Mouse (Mus musculus): ENCODE results near the gene Ppp4r1. TPM values are rescaled to one million over a fixed set of nuclear protein-coding genes. Genes with fewer than 3 reads are reported as not detected.

Ppp4r1 gene
- polyA plus RNA-seq, 1 experiment from 2014 or later = 65.1 TPM

GRCm38 (mm10) chr17:65774439-65774838 is 7.9 kb upstream of the Ppp4r1 start:
- ATAC-seq (replicated peaks; ENCODE audit: insufficient number of reproducible peaks, low FRiP score, low TSS enrichment, low read depth) (no peak), DNase-seq (ENCODE audit: low spot score) (no peak)
- Histone ChIP-seq H3K9ac (replicated peaks; ENCODE audit: low read length) (no peak overlapping the region), H3K36me3 (replicated peaks; ENCODE audit: control insufficient read depth, insufficient read depth, low read depth, low read length) (no peaks in the 10 kb centered on the region), H3K9me3 (replicated peaks; ENCODE audit: control insufficient read depth, low read length) (no peaks in the 10 kb centered on the region), H3K4me2 (ENCODE audit: low read depth, low read length) (no peak overlapping the region), H3K27me3 (ENCODE audit: control insufficient read depth, insufficient read depth, low read length) (no peaks in the 10 kb centered on the region), H3K4me1 (ENCODE audit: control insufficient read depth, insufficient read depth, low read length) (peaks cover 4% of the 10 kb centered on the region; the same call in 1 of the 2 replicates), H3K27ac (replicated peaks; ENCODE audit: low read depth, low read length) (no peak overlapping the region), H3K4me3 (ENCODE audit: low read depth, low read length) (no peak overlapping the region)
- WGBS = 56% methylated on average over 7 of the region's 7 CpGs

GRCm38 (mm10) chr17:65776228-65776627 is 6.1 kb upstream of the Ppp4r1 start:
- Histone ChIP-seq H3K27ac (replicated peaks; ENCODE audit: low read depth, low read length) (no peak overlapping the region), H3K9me3 (replicated peaks; ENCODE audit: control insufficient read depth, low read length) (no peaks in the 10 kb centered on the region), H3K4me3 (ENCODE audit: low read depth, low read length) (no peak overlapping the region), H3K27me3 (ENCODE audit: control insufficient read depth, insufficient read depth, low read length) (no peaks in the 10 kb centered on the region), H3K4me1 (ENCODE audit: control insufficient read depth, insufficient read depth, low read length) (peaks cover 2% of the 10 kb centered on the region; the same call in 1 of the 2 replicates), H3K36me3 (replicated peaks; ENCODE audit: control insufficient read depth, insufficient read depth, low read depth, low read length) (no peaks in the 10 kb centered on the region), H3K4me2 (ENCODE audit: low read depth, low read length) (no peak overlapping the region), H3K9ac (replicated peaks; ENCODE audit: low read length) (no peak overlapping the region)
- no peak for ATAC-seq (replicated peaks; ENCODE audit: insufficient number of reproducible peaks, low FRiP score, low TSS enrichment, low read depth)
- DNase-seq (ENCODE audit: low spot score) = no peak
- WGBS = 87% methylated on average over 1 of the region's 1 CpGs

GRCm38 (mm10) chr17:65777461-65777860 is 4.9 kb upstream of the Ppp4r1 start:
- H3K9me3 ChIP-seq (replicated peaks; ENCODE audit: control insufficient read depth, low read length) = no peaks in the 10 kb centered on the region
- H3K27me3 ChIP-seq (ENCODE audit: control insufficient read depth, insufficient read depth, low read length) = no peaks in the 10 kb centered on the region
- DNase-seq (ENCODE audit: low spot score) (no peak), ATAC-seq (replicated peaks; ENCODE audit: insufficient number of reproducible peaks, low FRiP score, low TSS enrichment, low read depth) (no peak)
- H3K9ac ChIP-seq (replicated peaks; ENCODE audit: low read length) = no peak overlapping the region
- no peaks in the 10 kb centered on the region for H3K36me3 ChIP-seq (replicated peaks; ENCODE audit: control insufficient read depth, insufficient read depth, low read depth, low read length)
- H3K4me3 ChIP-seq (ENCODE audit: low read depth, low read length) = no peak overlapping the region
- no peak overlapping the region for H3K27ac ChIP-seq (replicated peaks; ENCODE audit: low read depth, low read length)
- no peaks in the 10 kb centered on the region; the same call in 1 of the 2 replicates for H3K4me1 ChIP-seq (ENCODE audit: control insufficient read depth, insufficient read depth, low read length)
- WGBS = 92% methylated on average over 4 of the region's 4 CpGs
- H3K4me2 ChIP-seq (ENCODE audit: low read depth, low read length) = no peak overlapping the region

- Histone ChIP-seq H3K9ac (replicated peaks; ENCODE audit: low read length) (no peak overlapping the region), H3K4me2 (ENCODE audit: low read depth, low read length) (no peak overlapping the region), H3K9me3 (replicated peaks; ENCODE audit: control insufficient read depth, low read length) (no peaks in the 10 kb centered on the region), H3K27me3 (ENCODE audit: control insufficient read depth, insufficient read depth, low read length) (no peaks in the 10 kb centered on the region), H3K4me1 (ENCODE audit: control insufficient read depth, insufficient read depth, low read length) (no peaks in the 10 kb centered on the region; the same call in 1 of the 2 replicates), H3K36me3 (replicated peaks; ENCODE audit: control insufficient read depth, insufficient read depth, low read depth, low read length) (no peaks in the 10 kb centered on the region), H3K4me3 (ENCODE audit: low read depth, low read length) (no peak overlapping the region), H3K27ac (replicated peaks; ENCODE audit: low read depth, low read length) (no peak overlapping the region)
- 98% methylated on average over 2 of the region's 2 CpGs for WGBS
- no peak for DNase-seq (ENCODE audit: low spot score)
- no peak for ATAC-seq (replicated peaks; ENCODE audit: insufficient number of reproducible peaks, low FRiP score, low TSS enrichment, low read depth)
Measured at GRCm38 (mm10) chr17:65780970-65781369, 1.4 kb upstream of the Ppp4r1 start.

- no peaks in the 10 kb centered on the region for H3K9me3 ChIP-seq (replicated peaks; ENCODE audit: control insufficient read depth, low read length)
- peak overlapping the region; percentile 99 for H3K27ac ChIP-seq (replicated peaks; ENCODE audit: low read depth, low read length)
- no peaks in the 10 kb centered on the region; the same call in 1 of the 2 replicates for H3K4me1 ChIP-seq (ENCODE audit: control insufficient read depth, insufficient read depth, low read length)
- ATAC-seq (replicated peaks; ENCODE audit: insufficient number of reproducible peaks, low FRiP score, low TSS enrichment, low read depth) (peak; percentile 25), DNase-seq (ENCODE audit: low spot score) (peak; percentile 84)
- H3K4me2 ChIP-seq (ENCODE audit: low read depth, low read length) = peak overlapping the region; percentile 79
- no peaks in the 10 kb centered on the region; the same call in 1 of the 2 replicates for H3K36me3 ChIP-seq (replicated peaks; ENCODE audit: control insufficient read depth, insufficient read depth, low read depth, low read length)
- peak overlapping the region; percentile 99 for H3K9ac ChIP-seq (replicated peaks; ENCODE audit: low read length)
- H3K4me3 ChIP-seq (ENCODE audit: low read depth, low read length) = peak overlapping the region; percentile 92
- under 1% methylated on average over 75 of the region's 135 CpGs for WGBS
- no peaks in the 10 kb centered on the region for H3K27me3 ChIP-seq (ENCODE audit: control insufficient read depth, insufficient read depth, low read length)
Measured at GRCm38 (mm10) chr17:65783182-65784161, 1.1 kb downstream of the Ppp4r1 start.

- H3K27me3 ChIP-seq (ENCODE audit: control insufficient read depth, insufficient read depth, low read length) = no peaks in the 10 kb centered on the region
- ATAC-seq (replicated peaks; ENCODE audit: insufficient number of reproducible peaks, low FRiP score, low TSS enrichment, low read depth) = no peak
- no peak for DNase-seq (ENCODE audit: low spot score)
- no peak overlapping the region for H3K27ac ChIP-seq (replicated peaks; ENCODE audit: low read depth, low read length)
- no peaks in the 10 kb centered on the region; the same call in 1 of the 2 replicates for H3K4me1 ChIP-seq (ENCODE audit: control insufficient read depth, insufficient read depth, low read length)
- H3K4me3 ChIP-seq (ENCODE audit: low read depth, low read length) = no peak overlapping the region; the same call in 1 of the 2 replicates
- H3K4me2 ChIP-seq (ENCODE audit: low read depth, low read length) = peak overlapping the region; percentile 29
- no peak overlapping the region for H3K9ac ChIP-seq (replicated peaks; ENCODE audit: low read length)
- no peaks in the 10 kb centered on the region for H3K9me3 ChIP-seq (replicated peaks; ENCODE audit: control insufficient read depth, low read length)
- no peaks in the 10 kb centered on the region; the same call in 1 of the 2 replicates for H3K36me3 ChIP-seq (replicated peaks; ENCODE audit: control insufficient read depth, insufficient read depth, low read depth, low read length)
- WGBS = 80% methylated on average over 8 of the region's 8 CpGs
Measured at GRCm38 (mm10) chr17:65784610-65785140, 2.3 kb downstream of the Ppp4r1 start.

GRCm38 (mm10) chr17:65785707-65786106 is 3.3 kb downstream of the Ppp4r1 start:
- no peak overlapping the region for H3K27ac ChIP-seq (replicated peaks; ENCODE audit: low read depth, low read length)
- DNase-seq (ENCODE audit: low spot score) (no peak), ATAC-seq (replicated peaks; ENCODE audit: insufficient number of reproducible peaks, low FRiP score, low TSS enrichment, low read depth) (no peak)
- H3K36me3 ChIP-seq (replicated peaks; ENCODE audit: control insufficient read depth, insufficient read depth, low read depth, low read length) = no peaks in the 10 kb centered on the region; the same call in 1 of the 2 replicates
- no peaks in the 10 kb centered on the region for H3K9me3 ChIP-seq (replicated peaks; ENCODE audit: control insufficient read depth, low read length)
- H3K4me2 ChIP-seq (ENCODE audit: low read depth, low read length) = no peak overlapping the region
- H3K4me1 ChIP-seq (ENCODE audit: control insufficient read depth, insufficient read depth, low read length) = no peaks in the 10 kb centered on the region; the same call in 1 of the 2 replicates
- H3K27me3 ChIP-seq (ENCODE audit: control insufficient read depth, insufficient read depth, low read length) = no peaks in the 10 kb centered on the region
- no peak overlapping the region for H3K4me3 ChIP-seq (ENCODE audit: low read depth, low read length)
- no peak overlapping the region for H3K9ac ChIP-seq (replicated peaks; ENCODE audit: low read length)

- whole genome bisulfite sequencing = 84% methylated on average over 7 of the region's 7 CpGs
- Histone ChIP-seq H3K27me3 (ENCODE audit: control insufficient read depth, insufficient read depth, low read length) (no peaks in the 10 kb centered on the region), H3K27ac (replicated peaks; ENCODE audit: low read depth, low read length) (no peak overlapping the region), H3K9ac (replicated peaks; ENCODE audit: low read length) (no peak overlapping the region), H3K4me1 (ENCODE audit: control insufficient read depth, insufficient read depth, low read length) (no peaks in the 10 kb centered on the region; the same call in 1 of the 2 replicates), H3K4me3 (ENCODE audit: low read depth, low read length) (no peak overlapping the region), H3K9me3 (replicated peaks; ENCODE audit: control insufficient read depth, low read length) (no peaks in the 10 kb centered on the region), H3K36me3 (replicated peaks; ENCODE audit: control insufficient read depth, insufficient read depth, low read depth, low read length) (no peaks in the 10 kb centered on the region; the same call in 1 of the 2 replicates), H3K4me2 (ENCODE audit: low read depth, low read length) (no peak overlapping the region)
- ATAC-seq (replicated peaks; ENCODE audit: insufficient number of reproducible peaks, low FRiP score, low TSS enrichment, low read depth) (no peak), DNase-seq (ENCODE audit: low spot score) (no peak)
Measured at GRCm38 (mm10) chr17:65786225-65786624, 3.9 kb downstream of the Ppp4r1 start.

Measured in embryonic facial prominence, embryonic 11.5 days (tissue).